In genomic region chr1:91413536-91413897, GRCm38 (mm10) we compare ENCODE assay signal across 8 mouse cellular contexts. TPM values are rescaled to one million over a fixed set of nuclear protein-coding genes. Genes with fewer than 3 reads are reported as not detected.
DNase-seq lines count a peak whose midpoint lies in the region; ATAC-seq lines count a peak whose summit lies in the region.

No protein-coding gene starts in this region.

- H3K27me3 ChIP-seq in neural tube, embryonic 11.5 days (ENCODE audit: control insufficient read depth, insufficient read depth, low read length), result no peaks in the 10 kb centered on the region
- no peaks in the 10 kb centered on the region for H3K27me3 ChIP-seq in forebrain, embryonic 12.5 days
- no peaks in the 10 kb centered on the region for H3K27me3 ChIP-seq in neural tube, embryonic 14.5 days (ENCODE audit: control insufficient read depth, insufficient read depth, low read length)

- H3K36me3 ChIP-seq in neural tube, embryonic 11.5 days (ENCODE audit: control insufficient read depth, insufficient read depth, low read length), result no peaks in the 10 kb centered on the region
- H3K36me3 ChIP-seq in forebrain, embryonic 12.5 days (replicated peaks), result peaks cover 7% of the 10 kb centered on the region; the same call in 1 of the 2 replicates
- H3K36me3 ChIP-seq in neural tube, embryonic 14.5 days (ENCODE audit: control insufficient read depth, insufficient read depth, low read length), result peaks cover 5% of the 10 kb centered on the region; the same call in 1 of the 2 replicates

- peak overlapping the region; percentile 91 for H3K27ac ChIP-seq in neural tube, embryonic 11.5 days (ENCODE audit: low read depth, low read length)
- peak overlapping the region; percentile 95 for H3K27ac ChIP-seq in forebrain, embryonic 12.5 days
- H3K27ac ChIP-seq in neural tube, embryonic 14.5 days (ENCODE audit: low read depth, low read length), result peak overlapping the region; percentile 91

- no peaks in the 10 kb centered on the region for H3K9me3 ChIP-seq in neural tube, embryonic 11.5 days (ENCODE audit: control insufficient read depth, low read length)
- H3K9me3 ChIP-seq in forebrain, embryonic 12.5 days, result no peaks in the 10 kb centered on the region
- H3K9me3 ChIP-seq in neural tube, embryonic 14.5 days (ENCODE audit: control insufficient read depth, low read length), result no peaks in the 10 kb centered on the region

- H3K4me2 ChIP-seq in neural tube, embryonic 11.5 days (ENCODE audit: low read depth), result peak overlapping the region; percentile 82
- H3K4me2 ChIP-seq in forebrain, embryonic 12.5 days, result peak overlapping the region; percentile 69
- peak overlapping the region; percentile 98 for H3K4me2 ChIP-seq in neural tube, embryonic 14.5 days (ENCODE audit: low read depth, low read length)

- ATAC-seq in neural tube, embryonic 11.5 days (ENCODE audit: insufficient read depth, low FRiP score, low TSS enrichment), result no peak
- ATAC-seq in forebrain, embryonic 12.5 days (ENCODE audit: low FRiP score), result no peak
- no peak; the same call in 1 of the 2 replicates for ATAC-seq in neural tube, embryonic 14.5 days (ENCODE audit: low read depth)
- ATAC-seq in granulocyte monocyte progenitor cell, adult 5-6 weeks (replicated peaks; ENCODE audit: poor library complexity, severe bottlenecking), result no peak

- no peak for DNase-seq in neural tube, embryonic 11.5 days (ENCODE audit: low spot score)
- no peak for DNase-seq in neural tube, embryonic 10.5 days (ENCODE audit: extremely low spot score, low spot score)
- peak; percentile 64 for DNase-seq in kidney, postnatal 10 days
- DNase-seq in urinary bladder, postnatal 10 days (ENCODE audit: low spot score), result no peak
- DNase-seq in adrenal gland, adult 18-20 months (ENCODE audit: low spot score in 2 of 2), result no peak

- H3K9ac ChIP-seq in neural tube, embryonic 11.5 days (ENCODE audit: low read length), result peak overlapping the region; percentile 64
- peak overlapping the region; percentile 56 for H3K9ac ChIP-seq in forebrain, embryonic 12.5 days
- peak overlapping the region; percentile 88 for H3K9ac ChIP-seq in neural tube, embryonic 14.5 days (replicated peaks; ENCODE audit: low read depth, low read length)

- H3K4me3 ChIP-seq in neural tube, embryonic 11.5 days (ENCODE audit: low read depth, low read length), result peak overlapping the region; percentile 61
- H3K4me3 ChIP-seq in forebrain, embryonic 12.5 days (replicated peaks), result peak overlapping the region; percentile 79
- H3K4me3 ChIP-seq in neural tube, embryonic 14.5 days (ENCODE audit: low read depth, low read length), result peak overlapping the region; percentile 84

- peaks cover 27% of the 10 kb centered on the region for H3K4me1 ChIP-seq in neural tube, embryonic 11.5 days (ENCODE audit: control insufficient read depth, insufficient read depth, low read length)
- H3K4me1 ChIP-seq in forebrain, embryonic 12.5 days, result peaks cover 55% of the 10 kb centered on the region
- peaks cover 19% of the 10 kb centered on the region for H3K4me1 ChIP-seq in neural tube, embryonic 14.5 days (ENCODE audit: control insufficient read depth, insufficient read depth, low read length)

- under 1% methylated on average over 14 of the region's 14 CpGs for WGBS in neural tube, embryonic 11.5 days
- WGBS in forebrain, embryonic 12.5 days, result under 1% methylated on average over 14 of the region's 14 CpGs
- 0% methylated on average over 14 of the region's 14 CpGs for WGBS in neural tube, embryonic 14.5 days

RNA-seq across cellular contexts. Expression of gene Hes6, which starts 0.3 kb away (rescaled TPM):
- polyA plus RNA-seq in neural tube, embryonic 11.5 days (2014; fragmentation: Nextera tagmentation; extraction: Ambion mirVana), result 282 and 316 TPM in 2 replicates
- 295 and 297 TPM in 2 replicates for polyA plus RNA-seq in forebrain, embryonic 12.5 days (2016; fragmentation: Nextera tagmentation; extraction: Ambion mirVana)
- polyA plus RNA-seq in neural tube, embryonic 14.5 days (2014; fragmentation: Nextera tagmentation; extraction: Ambion mirVana), result 100 and 101 TPM in 2 replicates
- 100 to 1,000 TPM; 255 to 373 TPM for total RNA-seq in adrenal gland, adult 18-20 months (2021)
- 45.9 and 51.9 TPM in 2 replicates for total RNA-seq in granulocyte monocyte progenitor cell, adult 5-6 weeks (2014; fragmentation: Nextera tagmentation)
- 29.1 TPM in 2 replicates for total RNA-seq in granulocyte monocyte progenitor cell, adult 5-6 weeks (2017)

RNA-seq across cellular contexts. Expression of gene Ilkap, which starts 14.9 kb away (rescaled TPM):
- polyA plus RNA-seq in neural tube, embryonic 11.5 days (2014; fragmentation: Nextera tagmentation; extraction: Ambion mirVana), result 165 and 178 TPM in 2 replicates
- polyA plus RNA-seq in forebrain, embryonic 12.5 days (2016; fragmentation: Nextera tagmentation; extraction: Ambion mirVana), result 153 and 163 TPM in 2 replicates
- 145 and 150 TPM in 2 replicates for polyA plus RNA-seq in neural tube, embryonic 14.5 days (2014; fragmentation: Nextera tagmentation; extraction: Ambion mirVana)
- total RNA-seq in adrenal gland, adult 18-20 months (2021), result 100 to 1,000 TPM in 1 of 2 experiments, 10 to 100 TPM in 1; 93.7 to 121 TPM
- total RNA-seq in granulocyte monocyte progenitor cell, adult 5-6 weeks (2014; fragmentation: Nextera tagmentation), result 108 and 113 TPM in 2 replicates
- total RNA-seq in granulocyte monocyte progenitor cell, adult 5-6 weeks (2017), result 109 and 111 TPM in 2 replicates

RNA-seq across cellular contexts. Expression of gene Per2, which starts 45.6 kb away (rescaled TPM):
- 3.2 and 4.1 TPM in 2 replicates for polyA plus RNA-seq in neural tube, embryonic 11.5 days (2014; fragmentation: Nextera tagmentation; extraction: Ambion mirVana)
- polyA plus RNA-seq in forebrain, embryonic 12.5 days (2016; fragmentation: Nextera tagmentation; extraction: Ambion mirVana), result 3.7 and 3.9 TPM in 2 replicates
- polyA plus RNA-seq in neural tube, embryonic 14.5 days (2014; fragmentation: Nextera tagmentation; extraction: Ambion mirVana), result 3.7 and 7.5 TPM in 2 replicates
- total RNA-seq in adrenal gland, adult 18-20 months (2021), result 10 to 100 TPM; 46.7 to 66.6 TPM
- 4.3 and 7.8 TPM in 2 replicates for total RNA-seq in granulocyte monocyte progenitor cell, adult 5-6 weeks (2014; fragmentation: Nextera tagmentation)
- total RNA-seq in granulocyte monocyte progenitor cell, adult 5-6 weeks (2017), result 3.2 and 8.7 TPM in 2 replicates

RNA-seq across cellular contexts. Expression of gene Erfe, which starts 47.3 kb away (rescaled TPM):
- 0.30 and 0.53 TPM in 2 replicates for polyA plus RNA-seq in neural tube, embryonic 11.5 days (2014; fragmentation: Nextera tagmentation; extraction: Ambion mirVana)
- 0.90 and 0.95 TPM in 2 replicates for polyA plus RNA-seq in forebrain, embryonic 12.5 days (2016; fragmentation: Nextera tagmentation; extraction: Ambion mirVana)
- 0.17 TPM in 1 of 2 replicates, not detected in the other for polyA plus RNA-seq in neural tube, embryonic 14.5 days (2014; fragmentation: Nextera tagmentation; extraction: Ambion mirVana)
- total RNA-seq in adrenal gland, adult 18-20 months (2021), result 10 to 100 TPM in 1 of 2 experiments, 1 to 10 TPM in 1; 5.3 to 22.1 TPM
- 0.24 TPM in 1 of 2 replicates, not detected in the other for total RNA-seq in granulocyte monocyte progenitor cell, adult 5-6 weeks (2014; fragmentation: Nextera tagmentation)
- 0.26 TPM in 1 of 2 replicates, not detected in the other for total RNA-seq in granulocyte monocyte progenitor cell, adult 5-6 weeks (2017)
